Mouse (Mus musculus) embryonic facial prominence, embryonic 15.5 days (tissue): Measurements from ENCODE around the gene Slc23a3. TPM values are rescaled to one million over a fixed set of nuclear protein-coding genes. Genes with fewer than 3 reads are reported as not detected.

Experiments used
- ATAC-seq: fragments of 200-750 bp; cut with Nextera tagmentation; 2 replicates; pipeline ENCODE4 v1.8.0; 2017; ENCODE audit warnings: low read depth, moderate TSS enrichment; ENCODE audit not compliant: insufficient number of reproducible peaks, low FRiP score, low TSS enrichment
- H3K27ac ChIP-seq: fragments of 300-500 bp; sonication (generic); replicated peaks from 2 replicates; pipeline ENCODE4 v1.5.1; 2015; ENCODE audit warnings: mild to moderate bottlenecking, inconsistent platforms
- H3K27me3 ChIP-seq: fragments of 300-500 bp; sonication (generic); 2 replicates; pipeline ENCODE4 v1.6.1; 2015; ENCODE audit warnings: inconsistent platforms
- H3K36me3 ChIP-seq: fragments of 300-500 bp; sonication (generic); 2 replicates; pipeline ENCODE4 v1.6.1; 2015; ENCODE audit warnings: mild to moderate bottlenecking, inconsistent platforms
- H3K4me1 ChIP-seq: fragments of 300-500 bp; sonication (generic); 2 replicates; pipeline ENCODE4 v1.6.1; 2015; ENCODE audit warnings: inconsistent platforms
- H3K4me2 ChIP-seq: fragments of 300-500 bp; sonication (generic); replicated peaks from 2 replicates; pipeline ENCODE4 v1.6.1; 2015; ENCODE audit warnings: mild to moderate bottlenecking, inconsistent platforms
- H3K4me3 ChIP-seq: fragments of 300-500 bp; sonication (generic); replicated peaks from 2 replicates; pipeline ENCODE4 v1.5.1; 2015; ENCODE audit warnings: mild to moderate bottlenecking, inconsistent platforms
- H3K9ac ChIP-seq: fragments of 300-500 bp; sonication (generic); 2 replicates; pipeline ENCODE4 v1.6.1; 2015; ENCODE audit warnings: inconsistent platforms
- H3K9me3 ChIP-seq: fragments of 300-500 bp; sonication (generic); replicated peaks from 2 replicates; pipeline ENCODE4 v1.6.1; 2016; ENCODE audit warnings: inconsistent platforms
- WGBS: fragments of 180-500 bp; shearing (Covaris S2); methylation state at CpG from one replicate; pipeline ENCODE4 v1.1.7; 2015; 5-methylcytosine and 5-hydroxymethylcytosine counted together
- polyA plus RNA-seq: library from polyadenylated mRNA; unstranded; fragments of >200 nt; fragmentation: Nextera tagmentation; extraction: Ambion mirVana; gene quantifications from 2 replicates; pipeline ENCODE4 v1.2.1, GENCODE M21; 2015

Slc23a3 gene
- polyA plus RNA-seq, 1 experiment from 2014 or later, result 0.37 TPM

DNA sequence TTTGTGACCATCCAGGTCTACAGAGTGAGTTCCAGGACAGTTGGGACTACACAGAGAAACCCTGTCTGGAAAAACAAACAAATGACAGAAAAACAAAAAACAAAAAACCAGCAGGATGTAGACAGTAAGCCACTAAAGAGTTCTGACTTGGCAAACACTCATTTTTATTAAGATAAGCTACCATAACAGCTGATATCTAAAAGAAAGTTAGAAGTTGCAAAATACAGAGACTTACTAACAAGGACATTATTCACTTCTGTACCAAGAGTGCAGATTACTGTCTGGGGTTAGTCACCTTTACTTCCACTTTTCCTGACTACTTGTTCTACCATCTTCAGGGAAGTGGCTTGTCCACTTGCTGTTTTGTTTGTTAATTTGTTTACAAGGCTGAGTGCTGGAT lies 25.3 kb upstream of the Slc23a3 start:
- H3K4me3 ChIP-seq, result no peak overlapping the region
- H3K36me3 ChIP-seq, result no peaks in the 10 kb centered on the region
- no peaks in the 10 kb centered on the region for H3K27me3 ChIP-seq
- no peak overlapping the region for H3K27ac ChIP-seq
- H3K4me2 ChIP-seq, result no peak overlapping the region
- no peak overlapping the region for H3K9ac ChIP-seq
- no peak for ATAC-seq
- H3K9me3 ChIP-seq, result no peaks in the 10 kb centered on the region
- no peaks in the 10 kb centered on the region for H3K4me1 ChIP-seq

DNA sequence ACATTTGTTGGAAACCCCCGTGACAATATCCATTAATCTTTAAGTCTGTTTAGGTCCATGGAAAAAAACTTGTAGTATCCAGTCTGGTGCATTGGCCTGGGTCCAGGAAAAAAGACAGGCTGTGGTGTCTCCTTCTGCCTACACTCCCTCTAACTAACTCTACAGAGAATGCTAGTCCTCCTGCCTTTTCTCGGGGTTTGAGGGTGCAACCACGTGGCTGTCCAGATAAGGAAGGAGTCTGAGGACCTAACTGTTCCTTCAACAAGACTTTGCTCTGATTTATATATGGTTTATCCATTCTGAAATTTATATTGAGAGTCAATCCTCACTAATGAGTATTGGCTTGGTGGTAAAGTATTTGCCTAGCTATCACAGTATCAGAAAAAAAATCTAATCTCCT lies 22.1 kb upstream of the Slc23a3 start:
- 59% methylated on average over 3 of the region's 3 CpGs for WGBS
- ATAC-seq, result no peak
- no peaks in the 10 kb centered on the region for H3K36me3 ChIP-seq
- H3K9me3 ChIP-seq, result no peaks in the 10 kb centered on the region
- no peak overlapping the region for H3K27ac ChIP-seq
- no peaks in the 10 kb centered on the region for H3K4me1 ChIP-seq
- no peak overlapping the region for H3K4me3 ChIP-seq
- no peaks in the 10 kb centered on the region for H3K27me3 ChIP-seq
- no peak overlapping the region for H3K9ac ChIP-seq
- no peak overlapping the region for H3K4me2 ChIP-seq

DNA sequence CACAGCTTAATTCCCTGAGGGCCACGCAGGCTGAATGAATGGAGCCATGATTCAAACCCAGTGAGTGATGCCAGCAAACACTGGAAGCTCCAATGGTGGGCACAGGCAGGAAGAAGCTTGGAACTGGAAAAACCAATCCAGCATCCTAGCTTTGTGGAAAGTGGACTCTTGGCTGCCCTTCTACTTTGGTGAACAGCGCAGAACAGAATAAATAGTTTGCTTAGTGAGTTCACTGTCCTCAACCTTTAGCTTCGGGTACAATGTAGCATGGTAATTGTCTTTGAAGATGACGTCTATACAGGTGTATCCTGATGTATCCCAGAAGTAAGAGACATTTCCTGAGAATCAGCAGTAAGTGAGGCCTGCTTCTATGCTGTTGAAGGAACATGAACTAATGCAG lies 15.0 kb upstream of the Slc23a3 start:
- H3K9ac ChIP-seq, result no peak overlapping the region
- H3K27me3 ChIP-seq, result no peaks in the 10 kb centered on the region
- peaks cover 8% of the 10 kb centered on the region for H3K4me1 ChIP-seq
- ATAC-seq, result no peak
- no peak overlapping the region for H3K4me2 ChIP-seq
- no peaks in the 10 kb centered on the region for H3K9me3 ChIP-seq
- H3K27ac ChIP-seq, result no peak overlapping the region
- 83% methylated on average over 4 of the region's 4 CpGs for WGBS
- peaks cover 56% of the 10 kb centered on the region for H3K36me3 ChIP-seq
- no peak overlapping the region for H3K4me3 ChIP-seq

DNA sequence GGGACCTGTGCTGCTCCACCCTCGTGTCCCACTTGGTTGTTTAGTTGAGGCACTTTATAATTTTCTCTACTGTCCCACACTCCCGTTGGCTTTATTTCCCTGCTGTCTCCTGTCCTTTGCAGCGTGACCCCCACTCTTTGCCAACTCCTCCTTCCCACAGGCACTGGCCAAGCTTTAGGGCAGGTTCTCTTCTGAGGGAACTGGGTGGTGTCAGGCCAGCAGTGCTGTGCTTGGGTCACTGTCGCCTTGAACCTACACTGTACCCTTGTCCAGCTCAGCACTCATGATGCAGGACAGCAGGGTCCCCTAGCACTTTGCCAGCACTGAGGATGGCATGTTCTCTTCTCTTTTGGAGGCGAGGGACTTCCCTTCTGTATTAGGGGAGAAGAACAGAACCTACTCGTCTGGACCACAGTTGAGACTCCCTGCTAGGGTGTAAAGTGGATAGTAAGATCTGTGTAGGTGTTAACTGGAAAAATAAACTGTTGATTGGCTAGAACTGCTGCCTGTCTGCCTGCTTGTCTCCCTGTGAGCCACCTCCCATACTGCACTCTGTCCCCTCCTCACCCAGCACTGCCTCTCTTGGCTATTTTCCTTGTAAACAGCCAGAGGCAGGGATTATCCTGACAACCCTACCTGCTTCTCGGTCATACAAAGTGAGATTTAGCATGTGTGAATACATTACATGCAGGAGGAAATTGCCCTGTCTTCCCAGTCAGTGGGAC lies 13.9 kb upstream of the Slc23a3 start:
- ATAC-seq, result no peak
- H3K9ac ChIP-seq, result no peak overlapping the region
- H3K4me3 ChIP-seq, result no peak overlapping the region
- H3K27ac ChIP-seq, result no peak overlapping the region
- 78% methylated on average over 7 of the region's 7 CpGs for WGBS
- no peak overlapping the region for H3K4me2 ChIP-seq
- H3K9me3 ChIP-seq, result no peaks in the 10 kb centered on the region
- H3K27me3 ChIP-seq, result no peaks in the 10 kb centered on the region
- peaks cover 14% of the 10 kb centered on the region for H3K4me1 ChIP-seq
- peaks cover 56% of the 10 kb centered on the region for H3K36me3 ChIP-seq

DNA sequence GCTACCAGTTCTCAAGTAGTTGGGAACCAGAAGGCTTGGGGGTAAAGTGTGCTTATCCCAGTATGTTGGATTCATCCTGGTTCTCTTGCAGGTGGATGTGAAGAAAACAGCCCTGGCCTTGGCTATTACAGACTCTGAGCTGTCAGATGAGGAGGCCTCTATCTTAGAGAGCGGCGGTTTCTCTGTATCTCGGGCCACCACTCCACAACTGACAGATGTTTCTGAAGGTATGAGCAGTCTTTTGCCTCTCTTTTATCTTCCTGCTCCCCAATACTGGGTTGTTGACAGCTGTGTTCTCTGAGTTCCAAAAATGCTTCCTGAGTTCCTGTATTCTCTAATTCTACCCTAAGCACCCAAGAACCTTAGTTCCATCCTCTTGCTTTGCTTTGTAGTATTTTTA lies 11.9 kb upstream of the Slc23a3 start:
- no peaks in the 10 kb centered on the region for H3K27me3 ChIP-seq
- H3K4me1 ChIP-seq, result peaks cover 22% of the 10 kb centered on the region
- WGBS, result 95% methylated on average over 3 of the region's 3 CpGs
- H3K4me2 ChIP-seq, result no peak overlapping the region
- no peak overlapping the region for H3K9ac ChIP-seq
- no peaks in the 10 kb centered on the region for H3K9me3 ChIP-seq
- H3K27ac ChIP-seq, result no peak overlapping the region
- H3K4me3 ChIP-seq, result no peak overlapping the region
- ATAC-seq, result no peak
- H3K36me3 ChIP-seq, result peaks cover 56% of the 10 kb centered on the region

GRCm38 (mm10) chr1:75142301-75143261 lies 8.9 kb upstream of the Slc23a3 start, which contains the start of the genes Cnppd1 and Retreg2:
Gene Cnppd1 (minus strand): TSS chr1:75142711.
Gene Retreg2 (plus strand): TSS chr1:75142778.
- Histone ChIP-seq H3K27ac (peak within 1 kb of the TSS; percentile 97), H3K9me3 (no peaks in the 10 kb centered on the region), H3K4me2 (peak within 1 kb of the TSS; percentile 90), H3K4me3 (peak within 1 kb of the TSS; percentile 90), H3K9ac (peak within 1 kb of the TSS; percentile 93), H3K36me3 (peaks cover 58% of the 10 kb centered on the region), H3K27me3 (no peaks in the 10 kb centered on the region), H3K4me1 (peaks cover 33% of the 10 kb centered on the region)
- 0% methylated on average over 90 of the region's 91 CpGs for WGBS
- ATAC-seq, result peak; percentile 89

DNA sequence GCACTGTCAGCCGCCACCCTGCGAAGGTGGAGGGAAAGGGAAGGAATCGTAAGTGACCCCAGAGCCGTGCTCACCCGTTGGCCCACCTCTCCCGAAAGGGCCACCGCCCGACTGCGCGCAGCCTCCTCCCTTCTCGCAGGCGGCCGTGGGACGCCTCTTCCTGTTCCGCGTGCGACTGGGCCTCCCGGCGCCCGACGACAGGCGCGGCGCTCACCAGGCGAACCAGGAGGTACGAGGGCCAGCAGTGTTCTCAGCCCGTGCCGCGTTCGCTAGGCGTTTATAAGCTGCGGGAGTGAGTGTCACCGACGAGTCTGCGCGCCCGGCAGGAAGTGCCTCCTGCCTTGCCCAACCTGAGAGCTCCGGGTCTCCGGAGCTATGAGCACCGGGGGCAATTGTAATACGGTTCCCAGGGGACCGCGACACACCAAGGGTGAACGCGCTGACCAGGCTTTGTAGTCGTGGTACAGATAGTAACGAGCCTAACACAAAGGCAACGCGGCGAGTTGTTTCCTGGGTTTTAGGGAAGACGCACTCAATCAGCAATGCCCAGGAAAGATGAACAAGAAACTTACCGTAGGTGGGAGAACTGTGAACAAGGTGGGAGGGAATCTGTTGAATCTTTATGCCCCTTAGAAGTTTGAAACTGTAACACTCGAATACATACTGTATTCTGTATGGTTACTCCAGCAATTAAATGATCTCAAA lies 7.9 kb upstream of the Slc23a3 start:
- Histone ChIP-seq H3K27ac (peak overlapping the region; percentile 97), H3K9me3 (no peaks in the 10 kb centered on the region), H3K9ac (peak overlapping the region; percentile 93), H3K4me2 (peak overlapping the region; percentile 90), H3K4me3 (peak overlapping the region; percentile 90), H3K4me1 (peaks cover 33% of the 10 kb centered on the region), H3K36me3 (peaks cover 58% of the 10 kb centered on the region), H3K27me3 (no peaks in the 10 kb centered on the region)
- 0 out of 2 replicates have a peak, but pooled peaks have one; percentile 13 for ATAC-seq
- under 1% methylated on average over 53 of the region's 53 CpGs for WGBS

DNA sequence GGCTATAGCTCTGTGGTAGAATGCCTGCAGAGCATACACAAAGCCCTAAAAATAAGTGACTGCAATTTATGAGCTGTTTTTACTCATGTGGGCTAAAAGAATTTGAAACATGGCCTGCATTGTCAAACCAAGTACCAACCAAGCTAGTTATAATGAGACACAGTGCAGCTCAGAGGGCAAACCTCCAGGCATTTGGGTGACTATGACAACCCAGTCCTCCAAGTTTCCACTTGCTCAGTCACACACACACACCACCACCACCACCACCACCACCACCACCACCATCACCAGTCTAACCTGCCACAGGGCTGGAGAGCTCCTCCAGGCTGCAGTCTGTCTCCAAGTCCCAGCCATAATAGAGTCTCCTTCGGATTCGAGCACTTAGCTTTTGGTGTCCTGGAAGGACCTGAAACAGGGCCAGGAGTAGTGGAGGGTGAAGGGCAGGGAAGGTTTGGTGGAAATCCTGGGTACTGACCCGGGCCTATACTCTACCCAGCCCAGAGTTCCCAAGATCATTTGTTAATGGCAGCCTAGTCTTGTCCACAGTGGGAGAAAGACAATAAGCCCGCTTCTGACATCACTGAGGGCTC lies 7.0 kb upstream of the Slc23a3 start:
- Histone ChIP-seq H3K36me3 (peaks cover 57% of the 10 kb centered on the region), H3K4me2 (peak overlapping the region; percentile 90), H3K4me3 (peak overlapping the region; percentile 90), H3K27me3 (no peaks in the 10 kb centered on the region), H3K4me1 (peaks cover 33% of the 10 kb centered on the region), H3K9me3 (no peaks in the 10 kb centered on the region), H3K27ac (peak overlapping the region; percentile 97), H3K9ac (peak overlapping the region; percentile 93)
- 50% methylated on average over 4 of the region's 4 CpGs for WGBS
- ATAC-seq, result no peak

DNA sequence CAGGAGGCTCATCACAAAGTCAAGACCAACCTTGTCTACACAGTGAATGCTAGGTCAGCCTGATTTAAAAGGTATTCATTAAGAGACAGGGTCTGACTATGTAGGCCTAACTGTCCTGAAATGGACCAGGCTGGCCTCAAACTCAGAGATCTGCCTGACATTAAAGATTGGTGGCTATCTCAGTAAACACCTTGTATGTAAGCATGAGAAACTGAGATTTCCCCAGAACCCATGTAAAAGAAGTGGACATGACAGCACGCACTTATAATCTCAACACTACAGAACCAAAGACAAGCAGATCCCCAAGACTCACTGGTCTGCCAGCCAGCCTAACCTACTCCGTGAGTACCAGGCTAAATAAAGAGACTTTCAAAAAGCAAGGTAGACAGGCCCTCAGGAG lies 4.8 kb upstream of the Slc23a3 start:
- H3K4me1 ChIP-seq, result peaks cover 24% of the 10 kb centered on the region
- WGBS, result 94% methylated on average over 2 of the region's 2 CpGs
- peaks cover 52% of the 10 kb centered on the region for H3K36me3 ChIP-seq
- H3K27ac ChIP-seq, result no peak overlapping the region
- H3K4me2 ChIP-seq, result no peak overlapping the region
- H3K4me3 ChIP-seq, result no peak overlapping the region
- no peaks in the 10 kb centered on the region for H3K9me3 ChIP-seq
- no peak for ATAC-seq
- H3K9ac ChIP-seq, result no peak overlapping the region
- no peaks in the 10 kb centered on the region for H3K27me3 ChIP-seq

GRCm38 (mm10) chr1:75136730-75137129 lies 3.0 kb upstream of the Slc23a3 start:
- 72% methylated on average over 3 of the region's 3 CpGs for WGBS
- H3K36me3 ChIP-seq, result peaks cover 52% of the 10 kb centered on the region
- no peak overlapping the region for H3K4me2 ChIP-seq
- no peak overlapping the region for H3K9ac ChIP-seq
- H3K4me3 ChIP-seq, result no peak overlapping the region
- no peak for ATAC-seq
- no peaks in the 10 kb centered on the region for H3K9me3 ChIP-seq
- no peaks in the 10 kb centered on the region for H3K27me3 ChIP-seq
- H3K27ac ChIP-seq, result no peak overlapping the region
- peaks cover 23% of the 10 kb centered on the region for H3K4me1 ChIP-seq

DNA sequence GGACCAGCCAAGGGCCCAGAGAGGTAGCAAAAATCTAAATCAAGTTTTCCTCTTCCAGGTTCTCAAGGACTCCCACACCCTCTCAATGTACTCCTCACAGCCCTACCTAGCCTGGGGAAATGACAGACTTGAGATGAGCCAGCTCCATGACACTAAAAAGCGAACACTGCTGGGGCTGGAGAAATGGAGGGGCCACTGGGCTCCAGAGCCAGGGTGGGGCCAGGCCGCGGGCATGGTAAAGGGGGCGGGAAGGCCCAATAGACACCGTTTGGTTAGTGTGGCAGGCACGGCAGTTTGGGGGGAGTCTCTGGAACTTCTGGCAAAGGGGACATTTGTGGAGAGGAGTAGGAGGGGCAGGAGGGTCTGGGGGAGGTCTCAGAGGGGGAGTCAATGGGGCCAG lies 2.6 kb upstream of the Slc23a3 start:
- peaks cover 23% of the 10 kb centered on the region for H3K4me1 ChIP-seq
- 87% methylated on average over 6 of the region's 6 CpGs for WGBS
- no peak overlapping the region for H3K9ac ChIP-seq
- ATAC-seq, result no peak
- H3K9me3 ChIP-seq, result no peaks in the 10 kb centered on the region
- no peak overlapping the region for H3K4me2 ChIP-seq
- peaks cover 52% of the 10 kb centered on the region for H3K36me3 ChIP-seq
- H3K27ac ChIP-seq, result no peak overlapping the region
- no peak overlapping the region for H3K4me3 ChIP-seq
- no peaks in the 10 kb centered on the region for H3K27me3 ChIP-seq
